Mouse (Mus musculus) CH12.LX (cell line): ENCODE measurements around the gene Rabgap1l. TPM values are rescaled to one million over a fixed set of nuclear protein-coding genes. Genes with fewer than 3 reads are reported as not detected.

ENCODE experiments used
- DNase-seq: peaks from one replicate; pipeline ENCODE4 v3.0.0-alpha.2; 2013; ENCODE audit errors: extremely low read depth
- H3K27ac ChIP-seq: 2 replicates; pipeline ENCODE4 v1.5.1; 2012; ENCODE audit warnings: low read depth, mild to moderate bottlenecking, control low read depth, moderate library complexity; ENCODE audit not compliant: insufficient read depth
- H3K27me3 ChIP-seq: replicated peaks from 2 replicates; pipeline ENCODE3; 2012; ENCODE audit warnings: inconsistent platforms
- H3K36me3 ChIP-seq, 2 experiments: replicated peaks in 1 of 2; 2 replicates each; pipeline versions ENCODE3 to v1.6.1; 2012; ENCODE audit warnings: inconsistent platforms in 1 of 2, low read length in 1 of 2, mild to moderate bottlenecking in 1 of 2, mixed read lengths in 1 of 2, moderate library complexity in 1 of 2; ENCODE audit not compliant: control insufficient read depth in 1 of 2, insufficient read depth in 1 of 2
- H3K4me1 ChIP-seq, 2 experiments: 2 replicates each; pipeline ENCODE4 v1.6.1; 2012; ENCODE audit warnings: inconsistent platforms in 1 of 2, moderate library complexity in 1 of 2; ENCODE audit not compliant: insufficient read depth in 2 of 2, control insufficient read depth in 1 of 2
- H3K4me2 ChIP-seq: 2 replicates; pipeline ENCODE4 v1.6.1; 2012; ENCODE audit warnings: low read depth, mild to moderate bottlenecking, control low read depth; ENCODE audit not compliant: poor library complexity, insufficient read depth, severe bottlenecking
- H3K4me3 ChIP-seq, 3 experiments: fragments of 150-350 bp in 1 of 3; sonication (generic) in 1 of 3; replicated peaks in 1 of 3; 2 replicates each; pipeline versions ENCODE3 to v1.5.1; 2011 to 2012; ENCODE audit warnings: low read depth in 2 of 3, low read length in 2 of 3, mild to moderate bottlenecking in 2 of 3, moderate library complexity in 2 of 3, control low read depth in 1 of 3, improper control_type of control experiment in 1 of 3, inconsistent platforms in 1 of 3, mixed read lengths in 1 of 3; ENCODE audit not compliant: poor library complexity in 1 of 3
- H3K79me2 ChIP-seq: replicated peaks from 2 replicates; pipeline ENCODE4 v1.6.1; 2012; ENCODE audit warnings: mild to moderate bottlenecking, moderate library complexity; ENCODE audit not compliant: control insufficient read depth, poor library complexity, insufficient read depth, severe bottlenecking; ENCODE audit errors: extremely low read depth
- H3K9ac ChIP-seq: 2 replicates; pipeline ENCODE4 v1.6.1; 2012; ENCODE audit warnings: low read depth, mild to moderate bottlenecking, control low read depth, moderate library complexity; ENCODE audit not compliant: insufficient read depth
- H3K9me3 ChIP-seq: replicated peaks from 2 replicates; pipeline ENCODE3; 2012; ENCODE audit warnings: low read length, inconsistent platforms, mixed read lengths
- BHLHE40 ChIP-seq: IDR thresholded peaks from 2 replicates; pipeline ENCODE4 v1.6.1; 2011; ENCODE audit warnings: mild to moderate bottlenecking, low read depth, low read length, improper control_type of control experiment
- CHD1 ChIP-seq: IDR thresholded peaks from 2 replicates; pipeline ENCODE4 v1.6.1; 2012; ENCODE audit warnings: low read depth, low read length, improper control_type of control experiment, inconsistent platforms
- CHD2 ChIP-seq: IDR thresholded peaks from 2 replicates; pipeline ENCODE4 v1.6.1; 2011; ENCODE audit warnings: low read length, improper control_type of control experiment
- CTCF ChIP-seq, 2 experiments: IDR thresholded peaks in 1 of 2; conservative IDR thresholded peaks in 1 of 2; 2 replicates each; pipeline ENCODE4 v1.5.1; 2011 to 2012; ENCODE audit warnings: low read depth in 2 of 2, low read length in 2 of 2, improper control_type of control experiment in 1 of 2, inconsistent platforms in 1 of 2, mild to moderate bottlenecking in 1 of 2, moderate library complexity in 1 of 2
- E2F4 ChIP-seq: IDR thresholded peaks from 2 replicates; pipeline ENCODE4 v1.6.1; 2011; ENCODE audit warnings: low read depth, low read length, improper control_type of control experiment; ENCODE audit not compliant: insufficient replicate concordance
- ELF1 ChIP-seq: IDR thresholded peaks from 2 replicates; pipeline ENCODE4 v1.6.1; 2014; ENCODE audit warnings: low read depth, mild to moderate bottlenecking, inconsistent platforms, low read length, improper control_type of control experiment
- EP300 ChIP-seq: IDR thresholded peaks from 2 replicates; pipeline ENCODE4 v1.6.1; 2011; ENCODE audit warnings: low read length, improper control_type of control experiment
- ETS1 ChIP-seq: conservative IDR thresholded peaks from 2 replicates; pipeline ENCODE4 v1.6.1; 2012; ENCODE audit warnings: low read depth, mild to moderate bottlenecking, inconsistent platforms, low read length, improper control_type of control experiment, moderate library complexity
- HCFC1 ChIP-seq: IDR thresholded peaks from 2 replicates; pipeline ENCODE4 v1.6.1; 2012; ENCODE audit warnings: low read depth, mild to moderate bottlenecking, inconsistent platforms, low read length, improper control_type of control experiment
- IRF4 ChIP-seq: IDR thresholded peaks from 2 replicates; pipeline ENCODE4 v1.6.1; 2014; ENCODE audit warnings: low read depth, mild to moderate bottlenecking, inconsistent platforms, low read length, improper control_type of control experiment
- JUN ChIP-seq: IDR thresholded peaks from 2 replicates; pipeline ENCODE4 v1.6.1; 2011; ENCODE audit warnings: low read depth, mild to moderate bottlenecking, low read length, improper control_type of control experiment, moderate library complexity; ENCODE audit not compliant: insufficient read depth
- JUND ChIP-seq: conservative IDR thresholded peaks from 2 replicates; pipeline ENCODE4 v1.6.1; 2011; ENCODE audit warnings: low read depth, low read length, improper control_type of control experiment
- KAT2A ChIP-seq: IDR thresholded peaks from 2 replicates; pipeline ENCODE4 v1.6.1; 2012; ENCODE audit warnings: low read length, improper control_type of control experiment, inconsistent platforms; ENCODE audit not compliant: insufficient replicate concordance
- MAFK ChIP-seq: IDR thresholded peaks from 2 replicates; pipeline ENCODE4 v1.6.1; 2011; ENCODE audit warnings: low read length, improper control_type of control experiment; ENCODE audit not compliant: insufficient replicate concordance
- MAX ChIP-seq: IDR thresholded peaks from 2 replicates; pipeline ENCODE4 v1.6.1; 2011; ENCODE audit warnings: low read length, improper control_type of control experiment
- MAZ ChIP-seq: IDR thresholded peaks from 2 replicates; pipeline ENCODE4 v1.6.1; 2012; ENCODE audit warnings: low read depth, mild to moderate bottlenecking, inconsistent platforms, low read length, improper control_type of control experiment, moderate library complexity
- MEF2A ChIP-seq: IDR thresholded peaks from 2 replicates; pipeline ENCODE4 v1.6.1; 2014; ENCODE audit warnings: low read depth, mild to moderate bottlenecking, inconsistent platforms, low read length, improper control_type of control experiment, borderline replicate concordance
- MXI1 ChIP-seq: IDR thresholded peaks from 2 replicates; pipeline ENCODE4 v1.6.1; 2011; ENCODE audit warnings: mild to moderate bottlenecking, low read depth, low read length, improper control_type of control experiment
- MYC ChIP-seq: IDR thresholded peaks from 2 replicates; pipeline ENCODE4 v1.6.1; 2011; ENCODE audit warnings: low read depth, mild to moderate bottlenecking, improper control_type of control experiment, low read length
- NELFE ChIP-seq: IDR thresholded peaks from 2 replicates; pipeline ENCODE4 v1.6.1; 2011; ENCODE audit warnings: low read depth, low read length, improper control_type of control experiment
- NRF1 ChIP-seq: IDR thresholded peaks from 2 replicates; pipeline ENCODE4 v1.6.1; 2014; ENCODE audit warnings: low read depth, mild to moderate bottlenecking, inconsistent platforms, low read length, improper control_type of control experiment, moderate library complexity
- PAX5 ChIP-seq: IDR thresholded peaks from 2 replicates; pipeline ENCODE4 v1.6.1; 2012; ENCODE audit warnings: low read length, inconsistent platforms, mixed read lengths
- POLR2A ChIP-seq: IDR thresholded peaks from 2 replicates; pipeline ENCODE4 v1.6.1; 2011; ENCODE audit warnings: low read depth, mild to moderate bottlenecking, improper control_type of control experiment, low read length
- POLR2AphosphoS2 ChIP-seq: IDR thresholded peaks from 2 replicates; pipeline ENCODE4 v1.6.1; 2011; ENCODE audit warnings: low read depth, low read length, improper control_type of control experiment
- RCOR1 ChIP-seq: conservative IDR thresholded peaks from 2 replicates; pipeline ENCODE4 v1.6.1; 2012; ENCODE audit warnings: low read depth, mild to moderate bottlenecking, inconsistent platforms, low read length, improper control_type of control experiment
- SMC3 ChIP-seq: IDR thresholded peaks from 2 replicates; pipeline ENCODE4 v1.6.1; 2011; ENCODE audit warnings: low read depth, low read length, improper control_type of control experiment
- TBP ChIP-seq: conservative IDR thresholded peaks from 2 replicates; pipeline ENCODE4 v1.6.1; 2011; ENCODE audit warnings: low read depth, low read length, improper control_type of control experiment
- TCF12 ChIP-seq: IDR thresholded peaks from 2 replicates; pipeline ENCODE4 v1.6.1; 2014; ENCODE audit warnings: low read depth, mild to moderate bottlenecking, inconsistent platforms, low read length, improper control_type of control experiment
- UBTF ChIP-seq: IDR thresholded peaks from 2 replicates; pipeline ENCODE4 v1.6.1; 2012; ENCODE audit warnings: low read depth, mild to moderate bottlenecking, inconsistent platforms, low read length, improper control_type of control experiment, moderate library complexity
- USF1 ChIP-seq: IDR thresholded peaks from 2 replicates; pipeline ENCODE4 v1.6.1; 2014; ENCODE audit warnings: low read depth, mild to moderate bottlenecking, inconsistent platforms, low read length, improper control_type of control experiment
- USF2 ChIP-seq: conservative IDR thresholded peaks from 2 replicates; pipeline ENCODE4 v1.6.1; 2011; ENCODE audit warnings: low read depth, low read length, improper control_type of control experiment
- ZC3H11A ChIP-seq: IDR thresholded peaks from 2 replicates; pipeline ENCODE4 v1.6.1; 2012; ENCODE audit warnings: low read depth, mild to moderate bottlenecking, inconsistent platforms, low read length, improper control_type of control experiment
- ZKSCAN1 ChIP-seq: IDR thresholded peaks from 2 replicates; pipeline ENCODE4 v1.6.1; 2012; ENCODE audit warnings: low read depth, inconsistent platforms, low read length, improper control_type of control experiment, borderline replicate concordance
- ZMIZ1 ChIP-seq: IDR thresholded peaks from 2 replicates; pipeline ENCODE4 v1.6.1; 2012; ENCODE audit warnings: low read depth, mild to moderate bottlenecking, inconsistent platforms, low read length, improper control_type of control experiment
- ZNF384 ChIP-seq: IDR thresholded peaks from 2 replicates; pipeline ENCODE4 v1.6.1; 2012; ENCODE audit warnings: low read depth, low read length, improper control_type of control experiment, inconsistent platforms
- dilution Hi-C: fragments of 300-500 bp; cut with MboI; formaldehyde crosslinking; loops from 2 replicates; pipeline ENCODE4 v1.14.3; 2020; ENCODE audit warnings: low sequenced_read_pairs; ENCODE audit not compliant: extremely low pct_unique_long_range_greater_than_20kb, extremely low pct_ligation_motif_present
- in situ Hi-C: fragments of 300-500 bp; cut with MboI; formaldehyde crosslinking; loops from 3 replicates; pipeline ENCODE4 v1.14.3; 2019; ENCODE audit warnings: low sequenced_read_pairs, low pct_ligation_motif_present, low pct_unique_long_range_greater_than_20kb, mixed read lengths
- polyA plus RNA-seq: library from polyadenylated mRNA; unstranded; fragments of >175 nt; gene quantifications from 2 replicates; pipeline ENCODE4 v1.2.1, GENCODE M21; 2012; ENCODE audit warnings: low read depth; ENCODE audit not compliant: insufficient read length
- total RNA-seq, 2 experiments: library from RNA; depleted of rRNA; stranded (reverse); fragments of 300-350 nt in 1 of 2; fragments of >200 nt in 1 of 2; gene quantifications; 2 replicates each; pipeline ENCODE4 v1.2.3; 2012 to 2014

Gene Rabgap1l
- total and polyA plus RNA-seq, 3 experiments = 84.0 to 109 (median 85.6) TPM

- TF ChIP-seq JUND = no peak
- peak; percentile 39; the same call in 1 of the 2 replicates for TF ChIP-seq ETS1
- TF ChIP-seq ZC3H11A = no peak
- no peak for TF ChIP-seq UBTF
- TF ChIP-seq MXI1 = 0 out of 2 replicates have a peak, but pooled peaks have one; percentile 39
- no peak for TF ChIP-seq TBP
- no peak for TF ChIP-seq MYC
- no peak; the same call in 1 of the 2 replicates for TF ChIP-seq BHLHE40
These were observed 546.2 kb downstream of the Rabgap1l start (continued) for GRCm38 (mm10) chr1:160246844-160247243.

- H3K27me3 ChIP-seq = no peaks in the 10 kb centered on the region
- peak overlapping the region; percentile 71 for H3K27ac ChIP-seq
- peak overlapping the region; percentile 8 to 41 (median 38) for H3K4me3 ChIP-seq
- peaks cover 4 to 14% of the 10 kb centered on the region in 2 experiments for H3K36me3 ChIP-seq
- peaks cover 30% of the 10 kb centered on the region for H3K79me2 ChIP-seq
- DNase-seq = peak; percentile 84
- H3K9ac ChIP-seq = peak overlapping the region; percentile 45
- dilution Hi-C loops (no loop called here), in situ Hi-C loops (loop anchor here (10.0 kb wide), 1 partner anchor 129 kb away; no protein-coding TSS in a partner anchor)
- H3K9me3 ChIP-seq = no peaks in the 10 kb centered on the region
- H3K4me2 ChIP-seq = peak overlapping the region; percentile 92
- peaks cover 2 to 67% of the 10 kb centered on the region in 2 experiments; a peak in 3 of 4 replicates for H3K4me1 ChIP-seq
- TF ChIP-seq BHLHE40 (no peak), ZNF384 (no peak; the same call in 1 of the 2 replicates), E2F4 (no peak), EP300 (peak; percentile 89), JUN (no peak), MXI1 (peak; percentile 14), HCFC1 (peak; percentile 31; the same call in 1 of the 2 replicates), SMC3 (no peak), ZKSCAN1 (no peak), ELF1 (peak; percentile 86), IRF4 (peak; percentile 82), KAT2A (no peak), TCF12 (peak; percentile 48; the same call in 1 of the 2 replicates), CTCF (conservative IDR thresholded peaks at IDR 0.05 in 1 of 2, IDR thresholded peaks at IDR 0.05 in 1 of 2; ENCODE audit: low read depth in 2 of 2, low read length in 2 of 2) (no peak), CHD1 (no peak; the same call in 1 of the 2 replicates), PAX5 (no peak), RCOR1 (0 out of 2 replicates have a peak, but pooled peaks have one; percentile 24), MAZ (no peak), USF2 (no peak), ZMIZ1 (no peak), MAFK (no peak), MAX (0 out of 2 replicates have a peak, but pooled peaks have one; percentile 13), POLR2AphosphoS2 (no peak), NELFE (0 out of 2 replicates have a peak, but pooled peaks have one; percentile 34), ETS1 (peak; percentile 52; the same call in 1 of the 2 replicates), ZC3H11A (no peak), MYC (peak; percentile 74; the same call in 1 of the 2 replicates), USF1 (no peak), JUND (peak; percentile 58), TBP (peak; percentile 50; the same call in 1 of the 2 replicates), CHD2 (0 out of 2 replicates have a peak, but pooled peaks have one; percentile 44), POLR2A (no peak), UBTF (no peak), MEF2A (no peak), NRF1 (no peak)
These were observed 547.1 kb downstream of the Rabgap1l start for GRCm38 (mm10) chr1:160245954-160246353.
